In the genomic region with DNA sequence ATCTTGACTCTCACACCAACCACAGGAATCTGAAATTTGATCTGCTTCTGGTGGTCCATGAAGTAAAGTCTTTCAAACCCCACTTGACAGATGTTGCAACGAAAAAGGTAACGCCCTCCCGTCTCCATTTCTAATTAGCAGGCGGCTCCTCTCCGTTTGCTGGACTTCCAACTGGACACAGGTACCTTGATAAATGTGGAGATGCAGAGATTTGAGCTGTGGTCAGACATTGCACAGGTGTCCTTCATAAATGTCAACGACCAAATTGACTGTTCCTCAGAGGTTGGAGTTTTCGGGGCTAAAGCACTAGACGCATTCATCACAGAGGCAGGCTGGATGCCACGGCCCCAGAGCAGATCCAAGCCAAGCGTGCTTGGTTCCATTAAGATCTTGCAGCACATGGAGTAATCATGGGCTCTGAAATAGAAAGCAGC, we compare ENCODE assay signal across 10 mouse cellular contexts. TPM values are rescaled to one million over a fixed set of nuclear protein-coding genes. Genes with fewer than 3 reads are reported as not detected.
DNase-seq lines count a peak whose midpoint lies in the region; ATAC-seq and TF ChIP-seq lines count a peak whose summit lies in the region.
"Had no signal": no experiment of that assay in that cellular context is flagged by ENCODE, and none has a peak within 500 bp of the region (broad histone marks: within the 10 kb centered on the region; RNA-seq: fewer than 3 reads in every experiment).

No protein-coding gene starts in this region.

- no peak overlapping the region for H3K27ac ChIP-seq in heart, embryonic 11.5 days (ENCODE audit: low read depth, low read length)
- no peak overlapping the region for H3K27ac ChIP-seq in heart, adult 2 months
- no peak overlapping the region for H3K27ac ChIP-seq in liver, embryonic 13.5 days
- 0 out of 2 replicates have a peak overlapping the region, but pooled peaks have one; percentile 10 for H3K27ac ChIP-seq in stomach, embryonic 14.5 days (ENCODE audit: low read length)
- H3K27ac ChIP-seq: hindbrain, postnatal 0 days had no signal

- H3K36me3 ChIP-seq in heart, embryonic 11.5 days (ENCODE audit: control insufficient read depth, insufficient read depth, low read length): no peaks in the 10 kb centered on the region
- H3K36me3 ChIP-seq in heart, adult 2 months (ENCODE audit: control insufficient read depth, insufficient read depth, low read length): no peaks in the 10 kb centered on the region
- H3K36me3 ChIP-seq in liver, embryonic 13.5 days: no peaks in the 10 kb centered on the region
- H3K36me3 ChIP-seq in stomach, embryonic 14.5 days (ENCODE audit: control insufficient read depth, insufficient read depth, low read length): no peaks in the 10 kb centered on the region

- ATAC-seq in heart, embryonic 11.5 days (replicated peaks; ENCODE audit: insufficient number of reproducible peaks, low FRiP score, low TSS enrichment): no peak
- no peak for ATAC-seq in liver, embryonic 13.5 days (ENCODE audit: low read depth)
- no peak for ATAC-seq in stomach, embryonic 14.5 days (ENCODE audit: insufficient number of reproducible peaks, insufficient read depth, low FRiP score, low read depth)
- ATAC-seq: hindbrain, postnatal 0 days had no signal

- no peaks in the 10 kb centered on the region for H3K79me2 ChIP-seq in heart, adult 2 months (replicated peaks; ENCODE audit: control insufficient read depth, insufficient read depth, low read length)

- no peak for TF ChIP-seq POLR2A in heart, adult 2 months (IDR thresholded peaks at IDR 0.05; ENCODE audit: insufficient read depth, low read depth, low read length)

- H3K4me1 ChIP-seq in heart, embryonic 11.5 days (ENCODE audit: control insufficient read depth, insufficient read depth, low read length): no peaks in the 10 kb centered on the region
- H3K4me1 ChIP-seq in heart, adult 2 months (ENCODE audit: control insufficient read depth, insufficient read depth, low read length): no peaks in the 10 kb centered on the region
- H3K4me1 ChIP-seq in liver, embryonic 13.5 days (replicated peaks): 0 out of 2 replicates have a peak, but pooled peaks cover 4% of the 10 kb centered on the region
- 0 out of 2 replicates have a peak, but pooled peaks cover 2% of the 10 kb centered on the region for H3K4me1 ChIP-seq in stomach, embryonic 14.5 days (ENCODE audit: control insufficient read depth, insufficient read depth, low read length)

- no peak overlapping the region for H3K4me3 ChIP-seq in heart, embryonic 11.5 days (ENCODE audit: low read depth, low read length)
- H3K4me3 ChIP-seq in heart, adult 2 months: no peak overlapping the region
- H3K4me3 ChIP-seq in liver, embryonic 13.5 days (replicated peaks): no peak overlapping the region
- peak overlapping the region; percentile 15; the same call in 1 of the 2 replicates for H3K4me3 ChIP-seq in stomach, embryonic 14.5 days (ENCODE audit: low read depth, low read length)

- 51% methylated on average over 10 of the region's 10 CpGs for WGBS in heart, embryonic 11.5 days (ENCODE audit: insufficient replicate concordance)
- 64% methylated on average over 10 of the region's 10 CpGs for WGBS in heart, adult 2 months
- 44% methylated on average over 10 of the region's 10 CpGs for WGBS in liver, embryonic 13.5 days (ENCODE audit: insufficient replicate concordance)
- WGBS in stomach, embryonic 14.5 days: 24% methylated on average over 10 of the region's 10 CpGs

- TF ChIP-seq CTCF in heart, adult 2 months (IDR thresholded peaks at IDR 0.05): no peak

- peak overlapping the region; percentile 19; the same call in 1 of the 2 replicates for H3K4me2 ChIP-seq in heart, embryonic 11.5 days
- H3K4me2 ChIP-seq in liver, embryonic 13.5 days: 0 out of 2 replicates have a peak overlapping the region, but pooled peaks have one; percentile 6
- H3K4me2 ChIP-seq in stomach, embryonic 14.5 days (replicated peaks; ENCODE audit: low read depth, low read length): peak overlapping the region; percentile 34

- H3K27me3 ChIP-seq in heart, embryonic 11.5 days (ENCODE audit: control insufficient read depth, insufficient read depth, low read length): no peaks in the 10 kb centered on the region
- no peaks in the 10 kb centered on the region for H3K27me3 ChIP-seq in heart, adult 2 months (ENCODE audit: control insufficient read depth, insufficient read depth, low read length)
- no peaks in the 10 kb centered on the region for H3K27me3 ChIP-seq in liver, embryonic 13.5 days
- H3K27me3 ChIP-seq in stomach, embryonic 14.5 days (ENCODE audit: control insufficient read depth, insufficient read depth, low read length): no peaks in the 10 kb centered on the region

- TF ChIP-seq EP300 in heart, adult 2 months (IDR thresholded peaks at IDR 0.05; ENCODE audit: insufficient read depth, low read depth, low read length): no peak

- no peak overlapping the region for H3K9ac ChIP-seq in heart, embryonic 11.5 days (ENCODE audit: low read depth, low read length)
- no peak overlapping the region for H3K9ac ChIP-seq in heart, adult 2 months (ENCODE audit: low read depth, low read length)
- no peak overlapping the region for H3K9ac ChIP-seq in liver, embryonic 13.5 days
- no peak overlapping the region for H3K9ac ChIP-seq in stomach, embryonic 14.5 days (replicated peaks; ENCODE audit: low read depth, low read length)

- no peak for DNase-seq in heart, adult 2 months
- no peak for DNase-seq in liver, embryonic 13.5 days
- DNase-seq in liver: no peak
- peak; percentile 80 for DNase-seq in forelimb bud, embryonic 11.5 days (ENCODE audit: low read depth, low spot score)
- DNase-seq in left cerebral cortex, postnatal 14 days (ENCODE audit: low spot score in 2 of 2): no peak
- DNase-seq in layer of hippocampus, adult 9-10 months (ENCODE audit: low spot score): no peak
- DNase-seq: B cell, adult 2 months had no signal

- no peaks in the 10 kb centered on the region for H3K9me3 ChIP-seq in heart, embryonic 11.5 days (replicated peaks; ENCODE audit: control insufficient read depth, low read length)
- H3K9me3 ChIP-seq in liver, embryonic 13.5 days (replicated peaks): no peaks in the 10 kb centered on the region
- H3K9me3 ChIP-seq in stomach, embryonic 14.5 days (ENCODE audit: control insufficient read depth, low read depth, low read length): no peaks in the 10 kb centered on the region

- intact Hi-C loops in heart, adult 2 months (cut with DNase I): no loop called here
- intact Hi-C loops in left cerebral cortex, postnatal 14 days (cut with DNase I): no loop called here

RNA-seq across cellular contexts. Expression of a gene that starts 47.8 kb away (rescaled TPM):
- polyA plus RNA-seq in heart, embryonic 11.5 days (2014; fragmentation: Nextera tagmentation; extraction: Ambion mirVana): 4.1 and 5.4 TPM in 2 replicates
- 10 to 100 TPM; 13.7 to 17.1 TPM for total RNA-seq in heart, adult 2 months (2021)
- 9.6 and 15.3 TPM in 2 replicates for polyA plus RNA-seq in heart, adult 2 months (2012; rRNA removed)
- 0.78 and 1.0 TPM in 2 replicates for polyA plus RNA-seq in liver, embryonic 13.5 days (2015; fragmentation: Nextera tagmentation; extraction: Ambion mirVana)
- polyA plus RNA-seq in stomach, embryonic 14.5 days (2014; fragmentation: Nextera tagmentation; extraction: Ambion mirVana): 3.3 and 3.5 TPM in 2 replicates
- 1 to 10 TPM; 4.9 to 5.6 TPM for total RNA-seq in left cerebral cortex, postnatal 14 days (2021)
